Mouse (Mus musculus): ENCODE data around the gene Batf. TPM values are rescaled to one million over a fixed set of nuclear protein-coding genes. Genes with fewer than 3 reads are reported as not detected.

Batf gene
- polyA plus RNA-seq, 1 experiment from 2014 or later: 7.2 TPM

DNA sequence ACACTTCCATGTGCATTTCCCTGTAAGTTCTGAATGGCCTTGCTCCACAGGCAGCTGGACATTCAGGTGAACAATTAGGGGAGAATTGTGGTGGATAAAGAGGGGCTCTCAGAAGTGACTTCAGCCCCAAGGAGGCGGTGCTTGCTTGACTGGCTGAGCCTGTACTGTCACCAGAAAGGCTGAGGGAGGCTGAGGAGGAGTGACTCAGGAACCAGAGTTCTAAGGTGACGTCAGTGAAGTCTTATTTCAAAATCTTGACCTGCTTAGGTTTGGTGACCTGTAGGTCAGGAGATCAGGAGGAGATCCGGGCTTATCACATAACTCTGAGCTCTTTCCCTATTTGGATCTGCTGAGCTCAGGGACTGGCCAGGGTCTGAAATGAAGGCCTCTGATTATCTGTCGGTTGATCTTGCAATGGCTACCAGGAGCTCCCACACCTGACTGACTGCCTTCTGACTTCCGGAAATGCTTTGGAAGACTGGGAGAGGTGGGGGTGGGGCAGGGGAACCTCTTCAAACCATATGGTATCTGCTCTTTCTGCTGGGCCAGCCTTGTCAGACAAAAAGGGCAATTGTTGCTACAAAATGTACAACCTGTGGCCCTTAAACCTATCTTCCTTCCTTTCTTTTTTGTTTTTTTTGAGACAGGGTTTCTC lies 68.3 kb downstream of the Batf start:
- Histone ChIP-seq H3K27me3 (no peaks in the 10 kb centered on the region), H3K4me1 (no peaks in the 10 kb centered on the region), H3K27ac (replicated peaks) (no peak overlapping the region), H3K9me3 (replicated peaks) (no peaks in the 10 kb centered on the region), H3K36me3 (no peaks in the 10 kb centered on the region), H3K9ac (no peak overlapping the region), H3K4me3 (replicated peaks) (no peak overlapping the region), H3K4me2 (replicated peaks) (no peak overlapping the region)
- 56% methylated on average over 5 of the region's 5 CpGs for WGBS
- no peak for ATAC-seq (ENCODE audit: insufficient number of reproducible peaks, low FRiP score, low TSS enrichment, low read depth)

DNA sequence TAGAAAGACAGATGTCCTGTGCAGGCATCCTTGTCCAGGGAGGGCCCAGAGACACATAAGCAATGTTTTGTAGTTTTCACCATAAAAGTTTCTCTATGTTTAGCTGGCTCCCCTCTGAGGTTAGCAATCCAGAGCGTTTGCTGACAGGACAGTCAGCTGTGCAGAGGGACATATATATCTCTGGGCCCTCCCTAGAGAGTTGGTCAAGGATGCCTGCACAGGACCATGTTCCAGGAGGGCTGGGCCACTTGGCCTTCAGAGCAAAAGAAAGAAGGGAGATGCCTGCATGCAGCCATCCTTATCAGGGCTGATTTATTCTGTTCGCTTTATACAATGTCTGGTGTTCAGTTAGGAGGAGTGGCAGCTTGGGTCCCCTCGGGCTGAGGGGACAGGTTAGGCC lies 70.0 kb downstream of the Batf start:
- no peak for ATAC-seq (ENCODE audit: insufficient number of reproducible peaks, low FRiP score, low TSS enrichment, low read depth)
- no peak overlapping the region for H3K27ac ChIP-seq (replicated peaks)
- no peaks in the 10 kb centered on the region for H3K27me3 ChIP-seq
- no peaks in the 10 kb centered on the region for H3K36me3 ChIP-seq
- H3K4me1 ChIP-seq: no peaks in the 10 kb centered on the region
- no peak overlapping the region for H3K4me2 ChIP-seq (replicated peaks)
- H3K9me3 ChIP-seq (replicated peaks): no peaks in the 10 kb centered on the region
- WGBS: 83% methylated on average over 3 of the region's 3 CpGs
- H3K4me3 ChIP-seq (replicated peaks): no peak overlapping the region
- H3K9ac ChIP-seq: no peak overlapping the region

DNA sequence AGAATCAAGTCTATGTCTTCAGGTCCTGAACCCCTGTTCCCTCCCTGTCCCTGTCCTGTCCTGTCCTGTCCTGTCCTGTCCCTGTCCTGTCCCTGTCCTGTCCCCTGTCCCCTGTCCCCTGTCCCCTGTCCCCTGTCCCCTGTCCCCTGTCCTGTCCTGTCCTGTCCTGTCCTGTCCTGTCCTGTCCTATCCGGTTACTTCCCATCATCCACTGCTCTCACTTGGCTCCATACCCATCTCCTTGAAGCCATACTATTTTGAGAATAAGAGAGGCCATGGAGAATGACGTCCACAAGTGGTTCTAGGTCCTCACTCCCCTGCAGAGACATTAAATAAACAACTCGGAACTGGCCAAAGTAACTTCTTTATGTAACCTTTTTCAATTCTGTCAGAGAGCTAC lies 70.6 kb downstream of the Batf start:
- Histone ChIP-seq H3K36me3 (no peaks in the 10 kb centered on the region), H3K27ac (replicated peaks) (no peak overlapping the region), H3K27me3 (no peaks in the 10 kb centered on the region), H3K4me3 (replicated peaks) (no peak overlapping the region), H3K9ac (no peak overlapping the region), H3K9me3 (replicated peaks) (no peaks in the 10 kb centered on the region), H3K4me1 (no peaks in the 10 kb centered on the region), H3K4me2 (replicated peaks) (no peak overlapping the region)
- WGBS: 72% methylated on average over 3 of the region's 3 CpGs
- ATAC-seq (ENCODE audit: insufficient number of reproducible peaks, low FRiP score, low TSS enrichment, low read depth): no peak

Small RNAs within 50 kb of the gene (microRNA-seq; reads per million reads assigned to microRNA genes)
- not detected for gene Gm47285 (ENCODE audit: borderline number of aligned reads)

Other genes with a start within 250 kb of the Batf start
- 22.7 and 23.9 TPM in 2 replicates for gene Fos, start 212.8 kb upstream of the Batf start, polyA plus RNA-seq (2015; fragmentation: Nextera tagmentation; extraction: Ambion mirVana)
- gene Jdp2, start 87.6 kb upstream of the Batf start, polyA plus RNA-seq (2015; fragmentation: Nextera tagmentation; extraction: Ambion mirVana): 0.72 and 1.1 TPM in 2 replicates
- 2.3 and 3.2 TPM in 2 replicates for gene Flvcr2, start 59.9 kb downstream of the Batf start, polyA plus RNA-seq (2015; fragmentation: Nextera tagmentation; extraction: Ambion mirVana)
- 109 TPM in 2 replicates for gene Erg28, start 137.9 kb downstream of the Batf start, polyA plus RNA-seq (2015; fragmentation: Nextera tagmentation; extraction: Ambion mirVana)
- gene Ttll5, start 138.0 kb downstream of the Batf start, polyA plus RNA-seq (2015; fragmentation: Nextera tagmentation; extraction: Ambion mirVana): 13.1 and 13.6 TPM in 2 replicates